Mouse (Mus musculus) erythroblast, embryonic 14.5 days (primary cell): ENCODE results near the gene Traip. TPM values are rescaled to one million over a fixed set of nuclear protein-coding genes. Genes with fewer than 3 reads are reported as not detected.

Experiments
- H3K27me3 ChIP-seq: 2 replicates; pipeline ENCODE4 v1.6.1; 2012; ENCODE audit warnings: inconsistent platforms; ENCODE audit not compliant: control insufficient read depth
- H3K36me3 ChIP-seq: 2 replicates; pipeline ENCODE4 v1.6.1; 2012; ENCODE audit warnings: mild to moderate bottlenecking, inconsistent platforms; ENCODE audit not compliant: control insufficient read depth
- H3K4me1 ChIP-seq: 2 replicates; pipeline ENCODE4 v1.6.1; 2012; ENCODE audit warnings: inconsistent platforms; ENCODE audit not compliant: control insufficient read depth
- H3K4me3 ChIP-seq: replicated peaks from 2 replicates; pipeline ENCODE3; 2012; ENCODE audit warnings: moderate library complexity, mild to moderate bottlenecking, inconsistent platforms
- H3K9me3 ChIP-seq: 2 replicates; pipeline ENCODE4 v1.6.1; 2012; ENCODE audit warnings: low read length, inconsistent platforms, mixed read lengths; ENCODE audit not compliant: control insufficient read depth
- GATA1 ChIP-seq: IDR thresholded peaks from 2 replicates; pipeline ENCODE4 v1.6.1; 2012; ENCODE audit warnings: low read length, inconsistent platforms, mixed read lengths
- TAL1 ChIP-seq: IDR thresholded peaks from 3 replicates; pipeline ENCODE4 v1.6.1; 2012; ENCODE audit warnings: low read length, inconsistent platforms, mixed read lengths
- polyA plus RNA-seq: library from polyadenylated mRNA; stranded (reverse); fragments of >175 nt; gene quantifications from 2 replicates; pipeline ENCODE4 v1.2.3, GENCODE M21; 2012

The Traip gene
- polyA plus RNA-seq = 0.72 and 0.97 TPM in 2 replicates

GRCm38 (mm10) chr9:107949922-107950235 is at the start of gene Traip:
TSS of gene Traip (plus strand) at chr9:107950136.
- H3K9me3 ChIP-seq = no peaks in the 10 kb centered on the region
- no peaks in the 10 kb centered on the region; the same call in 1 of the 2 replicates for H3K27me3 ChIP-seq
- H3K36me3 ChIP-seq = peaks cover 26% of the 10 kb centered on the region
- peaks cover 36% of the 10 kb centered on the region for H3K4me1 ChIP-seq
- no peak for TF ChIP-seq GATA1
- TF ChIP-seq TAL1 = no peak
- peak within 1 kb of the TSS; percentile 84 for H3K4me3 ChIP-seq

- Histone ChIP-seq H3K4me3 (peak overlapping the region; percentile 33), H3K9me3 (no peaks in the 10 kb centered on the region), H3K27me3 (peaks cover 6% of the 10 kb centered on the region; the same call in 1 of the 2 replicates), H3K36me3 (peaks cover 29% of the 10 kb centered on the region), H3K4me1 (peaks cover 29% of the 10 kb centered on the region)
- TF ChIP-seq TAL1 = no peak
- TF ChIP-seq GATA1 = no peak
Measured at GRCm38 (mm10) chr9:107900840-107901626, 48.9 kb upstream of the Traip start.

- Histone ChIP-seq H3K4me3 (no peak overlapping the region), H3K4me1 (peaks cover 35% of the 10 kb centered on the region), H3K36me3 (peaks cover 29% of the 10 kb centered on the region), H3K27me3 (peaks cover 6% of the 10 kb centered on the region; the same call in 1 of the 2 replicates), H3K9me3 (no peaks in the 10 kb centered on the region)
- TF ChIP-seq GATA1 (no peak), TAL1 (no peak)
Measured at GRCm38 (mm10) chr9:107901627-107901914, 48.4 kb upstream of the Traip start.

GRCm38 (mm10) chr9:107904726-107905125 is 45.2 kb upstream of the Traip start:
- Histone ChIP-seq H3K36me3 (peaks cover 27% of the 10 kb centered on the region), H3K4me3 (no peak overlapping the region), H3K27me3 (peaks cover 8% of the 10 kb centered on the region), H3K9me3 (no peaks in the 10 kb centered on the region), H3K4me1 (peaks cover 62% of the 10 kb centered on the region)
- TF ChIP-seq TAL1 = no peak
- no peak for TF ChIP-seq GATA1

GRCm38 (mm10) chr9:107906252-107906966 is 43.5 kb upstream of the Traip start, which contains the start of gene Mst1r:
TSS of gene Mst1r (plus strand) at chr9:107906873.
- Histone ChIP-seq H3K9me3 (no peaks in the 10 kb centered on the region), H3K4me3 (peak within 1 kb of the TSS; percentile 60)
- TF ChIP-seq TAL1 (no peak), GATA1 (no peak)

GRCm38 (mm10) chr9:107906967-107907800 is 42.8 kb upstream of the Traip start:
- Histone ChIP-seq H3K4me3 (peak overlapping the region; percentile 60), H3K9me3 (no peaks in the 10 kb centered on the region), H3K27me3 (peaks cover 2% of the 10 kb centered on the region; the same call in 1 of the 2 replicates), H3K4me1 (peaks cover 50% of the 10 kb centered on the region), H3K36me3 (peaks cover 6% of the 10 kb centered on the region)
- no peak for TF ChIP-seq TAL1
- TF ChIP-seq GATA1 = no peak

More at GRCm38 (mm10) chr9:107906252-107906966, 43.5 kb upstream of the Traip start, which contains the start of gene Mst1r:
- peaks cover 54% of the 10 kb centered on the region for H3K4me1 ChIP-seq
- H3K36me3 ChIP-seq = peaks cover 13% of the 10 kb centered on the region
- H3K27me3 ChIP-seq = peaks cover 3% of the 10 kb centered on the region

- Histone ChIP-seq H3K36me3 (peaks cover 1% of the 10 kb centered on the region), H3K27me3 (peaks cover 2% of the 10 kb centered on the region; the same call in 1 of the 2 replicates), H3K4me1 (peaks cover 50% of the 10 kb centered on the region), H3K4me3 (no peak overlapping the region), H3K9me3 (no peaks in the 10 kb centered on the region)
- no peak for TF ChIP-seq GATA1
- no peak for TF ChIP-seq TAL1
Measured at GRCm38 (mm10) chr9:107907801-107908120, 42.2 kb upstream of the Traip start.

GRCm38 (mm10) chr9:107908410-107909158 is 41.4 kb upstream of the Traip start:
- TF ChIP-seq TAL1 (no peak), GATA1 (no peak)

More at GRCm38 (mm10) chr9:107908410-107909158, 41.4 kb upstream of the Traip start:
- Histone ChIP-seq H3K4me3 (no peak overlapping the region), H3K9me3 (no peaks in the 10 kb centered on the region), H3K36me3 (no peaks in the 10 kb centered on the region; the same call in 1 of the 2 replicates), H3K4me1 (peaks cover 49% of the 10 kb centered on the region), H3K27me3 (peaks cover 2% of the 10 kb centered on the region; the same call in 1 of the 2 replicates)
